Mouse (Mus musculus) small intestine, adult 2 months (tissue): ENCODE measurements around the gene Nfe2l3.

ENCODE experiments used
- CTCF ChIP-seq: fragments of 200-500 bp; IDR thresholded peaks from 2 replicates; pipeline ENCODE4 v1.5.1; 2012; ENCODE audit warnings: low read depth, mild to moderate bottlenecking, control low read depth, inconsistent platforms, low read length, moderate library complexity, mixed read lengths; ENCODE audit not compliant: insufficient replicate concordance, insufficient read length; ENCODE audit errors: extremely low read depth
- POLR2A ChIP-seq: fragments of 200-500 bp; IDR thresholded peaks from 2 replicates; pipeline ENCODE4 v1.6.1; 2012; ENCODE audit warnings: low read depth, mild to moderate bottlenecking, control low read depth, inconsistent platforms, low read length, moderate library complexity

DNA sequence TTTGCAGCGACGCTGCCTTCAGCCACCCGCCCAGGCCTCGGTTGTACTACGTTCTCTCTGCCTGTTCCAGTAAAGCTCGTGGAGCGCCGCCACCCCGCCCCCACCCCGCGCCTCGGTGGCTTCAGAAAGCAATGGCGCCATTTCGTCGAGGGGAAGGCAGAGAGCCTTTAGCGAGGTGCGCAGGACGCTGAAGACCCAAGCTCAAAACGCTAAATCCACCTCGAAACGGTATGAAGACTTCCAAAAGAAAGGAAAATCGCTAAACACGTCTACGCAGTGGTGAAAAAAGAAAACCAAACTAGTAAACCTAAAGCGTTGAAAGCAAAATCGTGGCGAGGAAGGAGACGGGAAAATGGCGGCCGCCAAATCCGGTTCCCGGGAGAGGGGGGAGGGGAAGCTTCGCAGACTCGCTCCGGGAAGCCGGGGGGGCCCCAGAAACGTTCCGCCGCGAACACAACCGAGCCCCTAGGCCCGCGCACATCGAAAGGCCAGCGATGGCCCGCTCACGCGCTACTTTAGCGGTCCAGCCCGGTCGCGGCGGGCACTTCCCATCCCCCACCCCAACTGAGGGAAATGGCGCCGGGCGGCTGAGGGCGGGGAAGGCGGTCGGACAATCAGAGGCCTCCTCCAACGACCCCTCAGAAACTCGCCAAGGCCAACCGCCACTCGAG, 36.6 kb downstream of the Nfe2l3 start:
- no peak for TF ChIP-seq CTCF
- TF ChIP-seq POLR2A = peak; percentile 67; the same call in 1 of the 2 replicates
